Mouse (Mus musculus) brain, embryonic 14.5 days (tissue): ENCODE data around the gene Stk39. TPM values are rescaled to one million over a fixed set of nuclear protein-coding genes. Genes with fewer than 3 reads are reported as not detected.

Source experiments
- DNase-seq: peaks from one replicate; pipeline ENCODE4 v3.0.0-alpha.2; 2011; ENCODE audit warnings: low read depth
- CTCF ChIP-seq: fragments of 200-500 bp; IDR thresholded peaks from 2 replicates; pipeline ENCODE4 v1.5.1; 2012; ENCODE audit warnings: inconsistent platforms, mild to moderate bottlenecking, moderate library complexity, borderline replicate concordance; ENCODE audit not compliant: insufficient read depth, insufficient read length; ENCODE audit errors: extremely low read depth
- POLR2A ChIP-seq: fragments of 200-500 bp; IDR thresholded peaks from 2 replicates; pipeline ENCODE4 v1.6.1; 2012; ENCODE audit warnings: mild to moderate bottlenecking, inconsistent platforms, borderline replicate concordance; ENCODE audit not compliant: poor library complexity, insufficient read depth, insufficient read length, severe bottlenecking; ENCODE audit errors: extremely low read depth
- polyA plus RNA-seq: library from polyadenylated mRNA; depleted of rRNA; stranded (reverse); fragments of >200 nt; gene quantifications from 2 replicates; pipeline ENCODE4 v1.2.3, GENCODE M21; 2012; rRNA removed

Stk39 gene
- polyA plus RNA-seq, 1 experiment: 27.7 TPM

DNA sequence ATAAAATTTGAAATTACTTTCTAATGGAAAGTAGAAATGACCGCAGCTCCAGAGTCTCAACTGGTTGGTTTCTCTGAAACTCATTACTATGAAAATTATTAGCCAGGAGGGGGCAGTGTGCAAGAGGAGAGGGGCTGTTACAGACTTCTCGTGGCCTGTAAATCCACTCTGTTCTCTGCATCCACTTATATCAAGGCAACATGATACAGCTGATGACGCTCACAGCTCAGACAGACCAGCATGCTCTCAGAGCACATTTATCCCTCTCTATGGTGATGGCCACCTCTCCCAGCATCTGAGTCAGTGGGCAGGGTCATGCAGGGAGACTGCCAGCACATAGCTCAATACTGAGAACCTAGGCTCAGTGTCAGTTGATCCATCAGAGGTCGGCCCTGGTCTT, 250.8 kb downstream of the Stk39 start:
- TF ChIP-seq CTCF (no peak), POLR2A (no peak)
- DNase-seq: peak; percentile 44

DNA sequence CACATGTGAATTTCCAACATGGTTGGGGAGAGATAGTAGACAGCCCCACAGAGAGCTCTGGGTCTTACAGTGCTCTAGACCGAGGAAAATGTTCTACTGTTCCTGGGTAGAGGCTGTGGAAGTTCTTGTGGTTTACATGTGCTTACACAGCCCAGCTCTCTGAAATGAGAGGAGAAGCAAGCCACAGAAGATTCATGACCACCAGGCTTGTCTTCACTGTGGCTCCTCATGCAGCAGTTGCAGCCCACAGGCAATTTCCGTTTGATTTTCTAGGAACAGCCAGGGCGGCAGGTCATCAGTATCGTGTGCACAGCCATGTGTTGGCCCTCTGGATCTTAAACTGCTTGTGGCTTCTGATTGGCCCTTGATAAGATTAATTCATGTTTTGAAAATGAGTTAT, 252.2 kb downstream of the Stk39 start:
- DNase-seq: no peak
- no peak for TF ChIP-seq POLR2A
- TF ChIP-seq CTCF: no peak

DNA sequence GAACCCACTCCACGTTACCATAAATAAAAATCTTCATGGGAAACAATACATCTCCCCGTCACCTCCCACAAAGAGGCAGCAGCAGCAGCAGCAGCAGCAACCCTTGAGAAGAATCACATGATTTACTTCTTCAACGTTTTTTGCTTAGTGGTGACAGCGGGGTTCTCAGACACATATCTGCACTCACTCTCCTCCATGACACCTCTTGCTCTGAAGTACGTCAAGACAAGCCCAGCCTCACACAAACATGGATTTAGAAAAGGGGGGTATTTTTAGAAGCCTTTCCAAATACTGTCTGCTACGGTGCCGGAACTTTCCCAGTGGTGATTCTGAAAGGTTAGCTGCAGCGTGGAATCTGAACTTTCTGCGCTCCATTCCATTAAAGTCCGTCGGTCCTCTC, 256.9 kb downstream of the Stk39 start:
- DNase-seq: no peak
- TF ChIP-seq POLR2A (no peak), CTCF (no peak)

DNA sequence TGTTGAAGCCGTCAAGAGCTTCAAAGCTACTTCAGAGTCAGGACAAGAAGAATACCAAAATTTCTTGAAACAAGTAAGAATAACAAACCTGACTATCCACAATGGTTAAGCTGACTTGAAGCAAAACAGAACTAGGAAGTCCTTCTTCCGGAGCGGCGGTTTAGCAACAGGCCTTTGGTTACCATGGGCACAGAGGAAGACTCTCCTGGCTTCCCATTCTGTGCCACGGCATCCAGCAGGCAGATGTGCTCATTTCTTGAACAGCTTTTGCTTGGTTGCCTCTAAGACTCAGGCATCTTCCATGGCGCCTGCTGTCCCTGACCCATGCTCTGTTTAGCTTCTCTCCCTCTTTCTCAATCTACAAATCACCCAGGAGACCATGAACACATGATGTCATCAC, 257.7 kb downstream of the Stk39 start:
- no peak for DNase-seq
- TF ChIP-seq CTCF: no peak
- TF ChIP-seq POLR2A: no peak

DNA sequence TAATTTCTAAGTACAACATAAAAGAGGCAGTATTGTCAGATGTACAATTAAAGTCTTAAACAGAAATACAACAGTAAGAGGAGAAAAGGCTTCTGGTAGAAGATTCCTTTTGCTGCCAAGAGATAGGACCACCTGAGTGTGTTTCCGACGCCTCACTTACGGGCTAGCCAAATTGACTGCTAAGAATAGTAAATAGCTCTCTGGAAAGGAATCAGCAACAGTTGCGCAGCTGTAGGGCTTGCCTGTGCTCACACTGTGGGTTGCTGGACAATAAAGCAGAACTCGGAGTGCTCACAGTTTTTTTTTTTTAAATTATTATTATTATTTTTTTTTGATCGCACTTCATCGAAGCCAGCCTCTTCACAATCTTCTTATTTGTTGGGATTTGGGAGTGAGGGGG, 260.6 kb downstream of the Stk39 start:
- TF ChIP-seq POLR2A: no peak
- no peak for TF ChIP-seq CTCF
- no peak for DNase-seq

DNA sequence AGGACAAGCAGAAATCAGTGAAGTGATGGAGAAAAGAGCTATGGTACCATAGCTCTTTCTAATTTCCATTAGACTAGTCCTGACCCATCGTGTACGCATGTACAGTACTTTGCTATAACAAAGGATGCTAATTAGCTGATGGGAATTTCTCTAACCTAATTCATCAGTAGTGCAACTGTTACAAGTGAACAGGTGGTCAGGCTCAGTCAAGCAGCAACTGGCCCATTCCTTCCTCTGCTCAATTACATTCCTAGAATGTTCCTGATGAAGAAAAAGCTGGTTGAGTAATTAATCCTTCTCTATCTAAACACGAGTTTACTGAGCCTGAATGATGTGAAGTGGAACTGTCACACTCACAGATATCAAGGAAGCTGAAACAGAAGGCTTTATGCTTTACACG, 275.8 kb downstream of the Stk39 start:
- TF ChIP-seq CTCF: no peak
- DNase-seq: no peak

DNA sequence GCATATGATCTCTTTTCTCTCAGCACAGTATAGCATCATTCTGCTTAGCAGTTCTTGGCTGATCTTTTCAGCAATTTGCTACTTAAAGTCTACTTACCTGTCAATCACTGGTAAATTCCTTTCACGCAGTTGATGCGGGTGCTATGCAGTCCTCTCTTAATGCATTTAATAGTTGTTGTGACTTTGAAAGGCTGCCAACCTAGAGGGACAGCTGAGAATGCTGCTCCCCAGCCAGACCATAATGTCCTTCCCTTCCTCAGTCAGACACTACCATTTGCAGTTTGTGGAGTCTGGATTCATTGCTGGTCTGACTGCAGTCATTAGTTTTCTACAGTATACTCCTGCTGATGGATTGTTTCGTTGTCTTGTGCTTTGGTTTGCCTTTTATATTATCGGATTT, 277.6 kb downstream of the Stk39 start:
- TF ChIP-seq CTCF: no peak
- TF ChIP-seq POLR2A: no peak
- DNase-seq: peak; percentile 42

DNA sequence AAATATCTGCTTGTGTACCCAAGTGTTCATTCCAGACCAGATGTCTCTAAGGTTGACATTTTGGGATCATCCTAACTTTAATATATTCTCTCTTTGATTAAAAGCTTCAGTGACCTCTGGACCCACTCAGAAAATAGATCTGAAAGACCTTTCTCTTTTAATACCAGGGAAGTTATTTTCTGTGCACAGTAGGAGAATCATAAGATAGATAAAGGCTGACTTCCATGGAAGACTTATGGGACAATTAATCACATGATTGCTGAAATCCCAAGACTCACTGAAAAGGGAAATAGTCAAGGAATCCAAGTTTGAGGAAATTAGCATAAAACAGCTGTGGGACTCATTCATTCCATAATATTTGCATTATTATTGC, 278.6 kb downstream of the Stk39 start:
- TF ChIP-seq POLR2A (no peak), CTCF (no peak)
- no peak for DNase-seq

DNA sequence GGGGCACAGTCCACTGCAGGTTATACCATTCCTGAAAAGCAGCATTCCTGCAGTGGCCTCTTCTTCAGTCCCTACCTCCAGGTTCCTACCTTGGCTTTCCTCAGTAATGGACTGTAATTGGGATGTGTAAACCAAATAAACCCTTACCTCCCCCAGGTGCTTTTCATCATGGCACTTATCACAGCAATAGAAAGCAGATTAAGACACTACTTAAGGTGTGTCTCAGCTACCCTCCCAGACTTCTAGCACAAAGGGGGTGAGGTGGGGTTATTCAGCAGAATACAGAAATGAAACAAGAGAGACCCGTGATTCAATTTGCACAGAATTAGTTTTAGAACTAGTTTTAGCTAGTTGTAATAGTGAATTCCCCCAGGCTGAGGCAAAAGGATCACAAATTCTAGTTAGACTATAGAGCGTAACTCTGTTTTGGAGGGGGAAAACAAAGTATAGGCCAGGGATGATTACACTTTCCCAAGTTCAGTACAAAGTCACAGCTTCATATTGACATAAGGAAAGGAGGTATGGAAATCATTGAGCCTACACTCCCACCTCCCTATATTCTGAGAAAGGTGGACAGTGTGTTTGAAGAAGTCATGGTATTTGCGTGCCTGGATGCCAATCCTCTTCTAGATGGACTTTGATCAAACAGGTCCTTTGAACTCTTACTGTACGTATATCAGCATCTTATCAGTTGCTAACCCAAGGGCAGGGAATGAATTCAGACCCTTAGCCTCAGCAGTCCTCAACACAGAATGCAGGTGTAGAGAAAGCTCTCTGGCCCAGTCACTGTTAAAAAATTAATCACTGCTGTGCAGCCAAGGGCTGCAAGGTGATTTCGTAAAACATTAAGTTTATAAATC, 279.2 kb downstream of the Stk39 start:
- TF ChIP-seq POLR2A: no peak
- TF ChIP-seq CTCF: no peak
- DNase-seq: no peak

DNA sequence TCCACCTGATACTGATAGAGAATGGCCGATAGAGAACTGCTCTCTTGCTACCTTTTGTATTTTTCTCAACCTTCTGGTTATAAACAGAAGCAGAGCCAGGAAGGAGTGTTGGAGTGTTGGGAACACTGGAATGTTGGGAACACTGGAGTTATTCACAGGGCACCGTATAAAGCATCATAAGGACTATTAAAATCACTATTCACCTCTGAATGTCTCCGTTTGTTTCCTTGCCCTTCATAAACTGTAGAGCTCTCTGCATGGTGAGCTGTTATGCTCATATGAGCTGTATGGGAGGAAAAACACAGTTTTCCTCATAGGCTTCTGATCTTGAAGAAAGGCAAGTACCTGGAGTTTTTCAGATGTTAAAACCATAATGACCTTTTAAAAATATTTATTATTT, 295.6 kb downstream of the Stk39 start:
- no peak for TF ChIP-seq POLR2A
- TF ChIP-seq CTCF: no peak
- no peak for DNase-seq

DNA sequence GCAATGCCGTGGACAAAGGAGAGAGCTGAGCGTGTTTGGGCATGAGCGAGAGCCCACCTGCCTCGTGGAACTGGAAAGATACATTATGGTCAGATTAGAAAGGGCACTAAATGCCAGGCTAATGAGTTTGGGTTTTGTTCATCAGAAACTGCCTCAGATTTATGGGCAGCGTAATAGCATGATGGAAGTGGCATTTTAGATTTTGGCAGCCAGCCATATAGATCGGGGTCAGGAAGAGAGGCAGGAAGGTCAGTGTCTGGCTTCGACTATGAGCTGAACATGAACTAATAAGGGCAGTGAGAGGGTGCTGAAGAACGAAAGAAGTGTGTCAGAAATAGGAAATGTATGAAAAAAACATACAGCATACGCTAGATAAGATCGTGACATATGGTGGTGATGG, 300.8 kb downstream of the Stk39 start:
- DNase-seq: no peak
- TF ChIP-seq POLR2A (no peak), CTCF (no peak)

DNA sequence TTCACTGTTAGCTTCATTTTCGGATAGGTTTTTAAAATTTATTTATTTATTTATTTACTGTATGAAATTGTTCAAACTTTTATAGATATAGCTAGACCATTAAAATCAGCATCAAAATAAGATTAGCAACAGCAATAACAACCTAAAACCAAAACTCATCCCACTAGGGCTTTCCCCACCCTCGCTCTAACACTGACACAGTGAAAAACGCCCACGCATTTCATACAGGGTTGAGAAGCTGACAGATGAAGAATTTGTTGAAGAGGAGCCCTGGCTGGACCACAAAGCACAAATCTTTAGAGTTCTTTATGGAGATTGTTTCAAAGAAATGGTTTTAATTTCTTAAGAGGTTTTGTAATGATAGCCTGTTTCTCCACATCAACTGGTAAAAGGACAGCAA, 310.1 kb downstream of the Stk39 start:
- no peak for DNase-seq
- TF ChIP-seq POLR2A: no peak
- TF ChIP-seq CTCF: no peak

DNA sequence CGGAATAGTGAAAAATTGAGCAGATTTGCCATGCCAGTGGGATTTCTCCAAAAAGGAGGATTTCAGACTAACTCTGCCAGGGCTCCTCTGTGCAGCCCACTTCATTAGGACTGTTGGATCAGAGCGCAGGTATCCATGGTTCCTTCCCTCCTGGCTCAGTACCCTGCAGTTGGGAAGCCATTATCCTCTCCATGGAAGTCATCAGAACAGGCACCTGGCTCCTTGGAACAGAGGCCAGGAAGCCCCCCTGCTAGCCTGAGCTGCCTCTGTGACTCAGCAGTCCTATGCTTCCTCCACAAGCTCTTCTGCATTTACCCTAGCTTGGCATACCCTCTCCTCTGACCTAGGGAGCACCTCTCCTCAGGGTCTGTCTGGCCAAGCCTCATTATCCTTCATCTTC, 311.5 kb downstream of the Stk39 start:
- TF ChIP-seq CTCF (no peak), POLR2A (no peak)
- no peak for DNase-seq

Other genes with a start within 250 kb of the Stk39 start
- not detected in 2 replicates for gene 4933409G03Rik, start 110.1 kb upstream of the Stk39 start, polyA plus RNA-seq
- 0.03 TPM in 1 of 2 replicates, not detected in the other for gene 4932414N04Rik, start 184.2 kb upstream of the Stk39 start, polyA plus RNA-seq